Mouse (Mus musculus): ENCODE data around the gene Aco2. TPM values are rescaled to one million over a fixed set of nuclear protein-coding genes. Genes with fewer than 3 reads are reported as not detected.

Aco2 gene
- polyA plus RNA-seq, 1 experiment from 2014 or later, result 180 TPM

- Histone ChIP-seq H3K27ac (ENCODE audit: low read length) (peak overlapping the region; percentile 95), H3K4me2 (ENCODE audit: low read depth, low read length) (peak overlapping the region; percentile 45), H3K27me3 (ENCODE audit: control insufficient read depth, insufficient read depth, low read depth, low read length) (no peaks in the 10 kb centered on the region), H3K4me1 (replicated peaks; ENCODE audit: control insufficient read depth, insufficient read depth, low read length) (peaks cover 9% of the 10 kb centered on the region), H3K9me3 (ENCODE audit: control insufficient read depth, low read length) (no peaks in the 10 kb centered on the region), H3K9ac (ENCODE audit: low read length) (peak overlapping the region; percentile 28; the same call in 1 of the 2 replicates), H3K36me3 (ENCODE audit: control insufficient read depth, insufficient read depth, low read length) (peaks cover 15% of the 10 kb centered on the region; the same call in 1 of the 2 replicates), H3K4me3 (ENCODE audit: low read length) (peak overlapping the region; percentile 6)
- no peak; the same call in 1 of the 2 replicates for ATAC-seq (ENCODE audit: low read depth)
- WGBS, result 27% methylated on average over 8 of the region's 8 CpGs
Measured at GRCm38 (mm10) chr15:81860471-81861135, 11.5 kb upstream of the Aco2 start.

GRCm38 (mm10) chr15:81864238-81864637 lies 7.9 kb upstream of the Aco2 start:
- H3K9ac ChIP-seq (ENCODE audit: low read length), result no peak overlapping the region
- H3K4me1 ChIP-seq (replicated peaks; ENCODE audit: control insufficient read depth, insufficient read depth, low read length), result peaks cover 6% of the 10 kb centered on the region
- no peak overlapping the region for H3K27ac ChIP-seq (ENCODE audit: low read length)
- no peaks in the 10 kb centered on the region for H3K9me3 ChIP-seq (ENCODE audit: control insufficient read depth, low read length)
- no peak for ATAC-seq (ENCODE audit: low read depth)
- H3K4me3 ChIP-seq (ENCODE audit: low read length), result no peak overlapping the region
- no peak overlapping the region for H3K4me2 ChIP-seq (ENCODE audit: low read depth, low read length)
- peaks cover 41% of the 10 kb centered on the region for H3K36me3 ChIP-seq (ENCODE audit: control insufficient read depth, insufficient read depth, low read length)
- 91% methylated on average over 7 of the region's 7 CpGs for WGBS
- no peaks in the 10 kb centered on the region for H3K27me3 ChIP-seq (ENCODE audit: control insufficient read depth, insufficient read depth, low read depth, low read length)

- Histone ChIP-seq H3K4me3 (ENCODE audit: low read length) (no peak overlapping the region), H3K27ac (ENCODE audit: low read length) (no peak overlapping the region), H3K27me3 (ENCODE audit: control insufficient read depth, insufficient read depth, low read depth, low read length) (no peaks in the 10 kb centered on the region), H3K9me3 (ENCODE audit: control insufficient read depth, low read length) (no peaks in the 10 kb centered on the region), H3K9ac (ENCODE audit: low read length) (no peak overlapping the region), H3K36me3 (ENCODE audit: control insufficient read depth, insufficient read depth, low read length) (peaks cover 41% of the 10 kb centered on the region), H3K4me2 (ENCODE audit: low read depth, low read length) (no peak overlapping the region), H3K4me1 (replicated peaks; ENCODE audit: control insufficient read depth, insufficient read depth, low read length) (peaks cover 10% of the 10 kb centered on the region)
- ATAC-seq (ENCODE audit: low read depth), result no peak
- 96% methylated on average over 5 of the region's 5 CpGs for WGBS
Measured at GRCm38 (mm10) chr15:81869985-81870384, 2.1 kb upstream of the Aco2 start.

- peak; percentile 94 for ATAC-seq (ENCODE audit: low read depth)
- Histone ChIP-seq H3K27me3 (ENCODE audit: control insufficient read depth, insufficient read depth, low read depth, low read length) (no peaks in the 10 kb centered on the region), H3K9me3 (ENCODE audit: control insufficient read depth, low read length) (no peaks in the 10 kb centered on the region), H3K36me3 (ENCODE audit: control insufficient read depth, insufficient read depth, low read length) (peaks cover 32% of the 10 kb centered on the region), H3K9ac (ENCODE audit: low read length) (peak within 1 kb of the TSS; percentile 96), H3K4me2 (ENCODE audit: low read depth, low read length) (peak within 1 kb of the TSS; percentile 89), H3K4me3 (ENCODE audit: low read length) (peak within 1 kb of the TSS; percentile 100), H3K4me1 (replicated peaks; ENCODE audit: control insufficient read depth, insufficient read depth, low read length) (peaks cover 10% of the 10 kb centered on the region), H3K27ac (ENCODE audit: low read length) (peak within 1 kb of the TSS; percentile 100)
- 1% methylated on average over 30 of the region's 30 CpGs for WGBS
Measured at GRCm38 (mm10) chr15:81871604-81872261, 376 bp upstream of the Aco2 start, which contains the start of gene Phf5a. Phf5a (minus strand) TSS chr15:81871911.

- no peak overlapping the region for H3K27ac ChIP-seq (ENCODE audit: low read length)
- H3K9me3 ChIP-seq (ENCODE audit: control insufficient read depth, low read length), result no peaks in the 10 kb centered on the region
- no peak overlapping the region for H3K4me2 ChIP-seq (ENCODE audit: low read depth, low read length)
- no peak overlapping the region for H3K4me3 ChIP-seq (ENCODE audit: low read length)
- H3K9ac ChIP-seq (ENCODE audit: low read length), result no peak overlapping the region
- no peak for ATAC-seq (ENCODE audit: low read depth)
- H3K4me1 ChIP-seq (replicated peaks; ENCODE audit: control insufficient read depth, insufficient read depth, low read length), result no peaks in the 10 kb centered on the region
- no peaks in the 10 kb centered on the region for H3K36me3 ChIP-seq (ENCODE audit: control insufficient read depth, insufficient read depth, low read length)
- 65% methylated on average over 5 of the region's 5 CpGs for WGBS
- H3K27me3 ChIP-seq (ENCODE audit: control insufficient read depth, insufficient read depth, low read depth, low read length), result no peaks in the 10 kb centered on the region
Measured at GRCm38 (mm10) chr15:81879531-81880401, 7.7 kb downstream of the Aco2 start.

GRCm38 (mm10) chr15:81882348-81882747 lies 10.2 kb downstream of the Aco2 start:
- Histone ChIP-seq H3K4me3 (ENCODE audit: low read length) (no peak overlapping the region), H3K4me2 (ENCODE audit: low read depth, low read length) (no peak overlapping the region), H3K36me3 (ENCODE audit: control insufficient read depth, insufficient read depth, low read length) (no peaks in the 10 kb centered on the region), H3K27ac (ENCODE audit: low read length) (no peak overlapping the region), H3K4me1 (replicated peaks; ENCODE audit: control insufficient read depth, insufficient read depth, low read length) (no peaks in the 10 kb centered on the region), H3K9me3 (ENCODE audit: control insufficient read depth, low read length) (no peaks in the 10 kb centered on the region), H3K9ac (ENCODE audit: low read length) (no peak overlapping the region), H3K27me3 (ENCODE audit: control insufficient read depth, insufficient read depth, low read depth, low read length) (no peaks in the 10 kb centered on the region)
- no peak for ATAC-seq (ENCODE audit: low read depth)
- WGBS, result 91% methylated on average over 3 of the region's 3 CpGs

- Histone ChIP-seq H3K9me3 (ENCODE audit: control insufficient read depth, low read length) (no peaks in the 10 kb centered on the region), H3K9ac (ENCODE audit: low read length) (no peak overlapping the region), H3K27me3 (ENCODE audit: control insufficient read depth, insufficient read depth, low read depth, low read length) (no peaks in the 10 kb centered on the region), H3K4me1 (replicated peaks; ENCODE audit: control insufficient read depth, insufficient read depth, low read length) (no peaks in the 10 kb centered on the region), H3K4me2 (ENCODE audit: low read depth, low read length) (no peak overlapping the region), H3K4me3 (ENCODE audit: low read length) (no peak overlapping the region), H3K27ac (ENCODE audit: low read length) (no peak overlapping the region), H3K36me3 (ENCODE audit: control insufficient read depth, insufficient read depth, low read length) (peaks cover 13% of the 10 kb centered on the region; the same call in 1 of the 2 replicates)
- ATAC-seq (ENCODE audit: low read depth), result no peak
- 81% methylated on average over 3 of the region's 3 CpGs for WGBS
Measured at GRCm38 (mm10) chr15:81885418-81885934, 13.4 kb downstream of the Aco2 start.

GRCm38 (mm10) chr15:81886795-81887550 lies 14.9 kb downstream of the Aco2 start:
- peaks cover 21% of the 10 kb centered on the region; the same call in 1 of the 2 replicates for H3K36me3 ChIP-seq (ENCODE audit: control insufficient read depth, insufficient read depth, low read length)
- WGBS, result 92% methylated on average over 6 of the region's 6 CpGs
- H3K9me3 ChIP-seq (ENCODE audit: control insufficient read depth, low read length), result no peaks in the 10 kb centered on the region
- no peak overlapping the region for H3K4me2 ChIP-seq (ENCODE audit: low read depth, low read length)
- no peak overlapping the region for H3K4me3 ChIP-seq (ENCODE audit: low read length)
- ATAC-seq (ENCODE audit: low read depth), result no peak
- no peaks in the 10 kb centered on the region for H3K27me3 ChIP-seq (ENCODE audit: control insufficient read depth, insufficient read depth, low read depth, low read length)
- H3K27ac ChIP-seq (ENCODE audit: low read length), result no peak overlapping the region
- H3K9ac ChIP-seq (ENCODE audit: low read length), result no peak overlapping the region
- no peaks in the 10 kb centered on the region for H3K4me1 ChIP-seq (replicated peaks; ENCODE audit: control insufficient read depth, insufficient read depth, low read length)

All from lung, embryonic 16.5 days (tissue).